Mouse (Mus musculus): ENCODE measurements around the gene Rnh1. TPM values are rescaled to one million over a fixed set of nuclear protein-coding genes. Genes with fewer than 3 reads are reported as not detected.

Rnh1 gene
- 4.4 and 23.6 TPM in 2 replicates for polyA plus RNA-seq (2012; ENCODE audit: low replicate concordance)

DNA sequence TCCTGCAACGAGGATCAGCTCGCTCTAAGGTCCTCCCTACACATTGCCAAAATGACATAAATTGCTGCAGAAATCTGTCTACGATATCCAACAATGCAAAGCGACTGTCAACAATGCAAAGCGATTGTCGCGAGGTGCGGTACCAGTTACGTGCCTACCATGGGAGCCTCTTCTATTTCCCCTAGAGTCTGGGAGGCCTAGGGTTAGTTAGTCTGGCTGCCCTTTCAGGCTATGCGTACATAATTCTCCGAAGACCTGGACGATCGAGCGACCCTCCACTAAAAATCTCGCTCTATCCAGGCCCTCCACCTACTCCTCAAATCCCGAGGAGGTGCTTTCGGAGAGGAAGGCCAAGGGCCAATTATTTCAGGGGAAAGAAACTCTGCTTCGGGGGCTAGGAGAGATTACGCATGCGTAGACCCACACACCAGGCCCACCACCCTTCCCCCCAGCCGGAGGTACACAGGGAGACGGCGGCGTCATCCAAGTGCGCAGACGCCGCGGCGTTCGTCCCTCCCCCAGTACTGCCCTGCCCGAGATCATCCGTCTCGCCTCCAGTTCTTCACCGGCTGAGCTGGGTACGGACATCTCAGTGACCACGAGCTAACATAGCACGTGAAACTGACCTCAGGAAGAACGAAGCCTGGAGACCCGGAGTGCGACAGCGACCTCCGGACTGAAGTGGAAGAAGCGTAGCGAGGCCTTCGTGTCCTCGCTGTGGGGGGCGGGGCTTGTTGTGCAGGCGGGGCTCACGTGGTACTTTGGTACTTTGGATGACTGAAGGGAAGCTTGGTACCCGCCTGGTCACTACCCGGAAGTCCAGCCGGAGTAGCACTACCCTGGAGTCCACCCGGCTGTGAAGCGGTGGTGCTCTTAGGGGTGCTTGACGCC is at the start of gene Rnh1:
TSS of gene Rnh1 (minus strand) at position 742 of the 891 bp plus-strand sequence.

DNA sequence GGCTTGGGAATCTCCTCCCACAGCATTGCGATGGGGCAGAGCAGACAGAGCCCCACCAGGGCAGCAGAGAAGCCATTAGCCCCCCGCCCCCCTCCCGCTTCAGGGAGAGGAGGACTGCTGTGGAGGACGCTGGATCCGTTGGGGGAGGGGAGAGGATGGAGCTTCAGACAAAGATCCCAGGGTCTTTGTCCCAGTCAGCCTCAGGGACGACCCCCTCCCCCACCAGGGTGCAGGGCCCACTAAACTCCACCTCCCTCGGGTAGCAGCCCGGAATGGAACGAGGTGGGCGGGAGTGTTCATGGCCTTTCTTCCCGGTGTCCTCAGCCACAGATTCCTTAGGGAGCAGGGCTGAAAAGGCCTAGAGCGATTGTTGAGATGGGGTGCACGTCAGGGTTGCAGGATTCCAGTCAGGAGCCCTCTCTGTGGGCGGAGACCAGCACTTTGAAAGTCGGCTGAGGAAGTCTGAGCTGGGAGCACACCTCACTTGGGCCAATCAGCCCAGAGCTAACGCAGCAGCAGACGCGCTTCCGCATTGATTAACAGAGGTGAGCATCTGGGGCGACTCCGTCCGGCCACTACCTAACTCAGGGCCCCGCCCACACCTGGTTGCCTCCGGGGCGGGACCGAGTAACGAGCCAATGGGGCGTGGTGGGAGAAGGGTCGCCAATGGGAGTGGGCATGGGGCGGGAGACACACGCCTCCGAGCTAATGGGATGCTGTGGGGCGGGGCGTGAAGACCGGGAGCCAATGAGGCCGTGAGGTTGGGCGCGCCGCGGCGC is 42.6 kb upstream of the Rnh1 start, which contains the start of gene Rassf7:
TSS of gene Rassf7 (plus strand) at position 760 of the 779 bp plus-strand sequence.

DNA sequence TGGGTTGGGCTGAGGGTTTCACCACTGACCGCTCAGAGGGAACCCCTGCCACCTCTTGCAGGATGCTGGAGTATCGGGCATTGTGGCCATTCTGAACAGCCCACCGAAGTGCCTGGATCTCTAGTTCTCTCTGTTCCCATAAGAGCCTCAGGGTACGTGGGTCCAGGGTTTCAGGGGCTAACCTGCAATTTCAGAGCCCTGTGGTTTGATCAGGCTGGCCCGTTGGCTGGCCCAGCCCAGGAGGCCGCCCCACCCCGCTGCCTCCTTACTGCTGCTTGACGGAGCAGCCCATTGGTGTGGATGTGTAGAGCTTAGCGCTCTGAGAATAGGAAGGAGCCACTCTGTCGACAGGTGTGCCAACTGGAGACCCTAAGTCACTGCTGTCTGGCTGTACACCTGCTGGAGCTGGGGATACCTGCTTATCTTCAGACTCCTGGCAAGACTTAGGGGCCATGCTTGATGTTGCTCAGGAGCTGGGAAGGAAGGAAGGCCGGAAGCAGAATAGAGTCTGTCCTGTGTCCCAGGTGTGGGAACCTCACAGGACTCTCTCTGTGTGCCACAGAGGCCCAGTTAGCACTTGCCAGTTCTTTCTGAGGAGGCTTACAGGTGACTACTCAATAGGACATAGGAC is 41.1 kb upstream of the Rnh1 start, which contains the start of gene Lmntd2:
TSS of gene Lmntd2 (minus strand) at position 476 of the 631 bp plus-strand sequence.

DNA sequence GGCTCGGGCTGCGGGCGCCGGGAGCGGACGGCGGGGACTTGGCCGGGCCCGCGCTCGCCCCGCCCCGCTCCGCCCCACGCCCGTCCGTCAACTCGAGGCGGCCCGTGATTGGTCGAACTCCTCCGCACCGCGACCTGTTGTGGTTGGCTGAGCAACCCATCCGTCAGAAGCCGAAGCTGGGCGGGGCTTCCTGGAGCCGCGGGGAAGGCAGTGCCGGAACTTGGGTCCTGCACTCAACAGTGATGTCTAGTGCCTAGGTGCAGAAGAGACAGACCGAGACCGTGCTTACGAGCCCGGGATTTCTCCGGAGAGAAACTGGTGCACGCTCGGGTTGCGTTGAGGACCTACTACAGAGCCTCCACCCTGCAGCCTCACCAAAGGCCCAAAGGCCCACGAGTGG is 21.3 kb upstream of the Rnh1 start, which contains the start of the genes Hras and Lrrc56:
TSS of gene Hras (minus strand) at position 58 of the 400 bp plus-strand sequence.
TSS of gene Lrrc56 (plus strand) at position 210 of the 400 bp plus-strand sequence.

DNA sequence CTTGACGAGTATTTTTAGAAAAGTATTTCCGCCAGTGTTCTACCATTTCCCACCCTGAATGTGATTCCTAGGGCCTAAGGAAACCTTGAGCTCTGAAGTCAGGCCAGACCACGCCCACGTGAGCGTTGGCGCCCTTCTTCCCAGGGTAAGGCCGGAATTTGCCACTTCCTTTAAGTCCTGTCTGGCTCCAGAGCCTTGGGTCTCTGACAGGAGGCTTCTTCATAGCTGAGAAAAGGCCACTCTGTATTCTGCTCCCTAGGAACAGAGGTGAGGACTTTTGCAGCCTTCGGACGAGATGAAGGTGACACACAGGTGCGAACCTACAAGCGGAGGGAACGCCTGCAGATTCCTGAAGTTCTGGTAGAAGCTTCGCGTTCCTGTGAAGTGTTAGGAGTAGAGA is 50.4 kb downstream of the Rnh1 start, which contains the start of gene Ptdss2:
TSS of gene Ptdss2 (plus strand) at position 138 of the 400 bp plus-strand sequence.

DNA sequence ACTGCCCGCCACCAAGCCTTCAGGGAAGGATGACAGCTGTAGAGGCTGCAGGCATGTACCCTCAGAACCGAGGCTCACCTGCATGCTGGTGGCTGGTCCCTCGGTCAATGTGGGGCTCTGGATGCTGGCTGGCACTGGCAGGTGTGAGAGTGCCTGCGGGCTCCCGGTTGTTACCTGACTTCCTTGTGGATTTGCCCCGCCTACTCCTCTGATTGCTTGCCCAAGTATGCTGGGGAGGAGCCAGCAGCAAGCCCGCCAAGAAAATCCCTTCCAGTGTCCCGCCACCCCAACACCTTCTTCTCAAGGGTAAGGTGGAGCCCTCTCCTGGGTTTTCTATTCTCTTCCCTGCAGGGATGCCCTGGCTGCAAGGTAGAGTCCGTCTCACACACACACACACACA is 55.0 kb downstream of the Rnh1 start, which contains the start of gene Ano9:
TSS of gene Ano9 (minus strand) at position 171 of the 400 bp plus-strand sequence.

Other genes starting within 250 kb of the Rnh1 start
- 8.1 and 14.9 TPM in 2 replicates for gene Pgghg, start 231.5 kb downstream of the Rnh1 start, polyA plus RNA-seq (2012; ENCODE audit: low replicate concordance)
- gene Ifitm5, start 222.6 kb downstream of the Rnh1 start, polyA plus RNA-seq (2012; ENCODE audit: low replicate concordance), result 0.58 TPM in 1 of 2 replicates, not detected in the other
- not detected in 2 replicates for gene Gm45717, start 216.9 kb downstream of the Rnh1 start, polyA plus RNA-seq (2012; ENCODE audit: low replicate concordance)
- gene Ifitm2, start 216.9 kb downstream of the Rnh1 start, polyA plus RNA-seq (2012; ENCODE audit: low replicate concordance), result 14.4 and 81.4 TPM in 2 replicates
- gene Ifitm1, start 205.6 kb downstream of the Rnh1 start, polyA plus RNA-seq (2012; ENCODE audit: low replicate concordance), result 1.1 and 10.3 TPM in 2 replicates
- gene Ifitm3, start 162.1 kb downstream of the Rnh1 start, polyA plus RNA-seq (2012; ENCODE audit: low replicate concordance), result 12.1 and 15.1 TPM in 2 replicates
- gene Ifitm6, start 154.9 kb downstream of the Rnh1 start, polyA plus RNA-seq (2012; ENCODE audit: low replicate concordance), result 0.77 TPM in 1 of 2 replicates, not detected in the other
- gene Gm17387, start 143.7 kb downstream of the Rnh1 start, polyA plus RNA-seq (2012; ENCODE audit: low replicate concordance), result not detected in 2 replicates
- 2.6 and 3.4 TPM in 2 replicates for gene B4galnt4, start 111.8 kb downstream of the Rnh1 start, polyA plus RNA-seq (2012; ENCODE audit: low replicate concordance)
- 5.0 and 6.6 TPM in 2 replicates for gene Pkp3, start 94.6 kb downstream of the Rnh1 start, polyA plus RNA-seq (2012; ENCODE audit: low replicate concordance)
- gene Sigirr, start 72.3 kb downstream of the Rnh1 start, polyA plus RNA-seq (2012; ENCODE audit: low replicate concordance), result 10.6 and 20.3 TPM in 2 replicates
- 0.30 TPM in 1 of 2 replicates, not detected in the other for gene Ano9, start 55.1 kb downstream of the Rnh1 start, polyA plus RNA-seq (2012; ENCODE audit: low replicate concordance)
- 172 and 234 TPM in 2 replicates for gene Ptdss2, start 50.5 kb downstream of the Rnh1 start, polyA plus RNA-seq (2012; ENCODE audit: low replicate concordance)
- 58.5 and 63.6 TPM in 2 replicates for gene Hras, start 21.1 kb upstream of the Rnh1 start, polyA plus RNA-seq (2012; ENCODE audit: low replicate concordance)
- 9.6 and 9.7 TPM in 2 replicates for gene Lrrc56, start 21.3 kb upstream of the Rnh1 start, polyA plus RNA-seq (2012; ENCODE audit: low replicate concordance)
- 0.97 and 1.5 TPM in 2 replicates for gene Lmntd2, start 41.2 kb upstream of the Rnh1 start, polyA plus RNA-seq (2012; ENCODE audit: low replicate concordance)
- 8.4 and 16.5 TPM in 2 replicates for gene Rassf7, start 43.0 kb upstream of the Rnh1 start, polyA plus RNA-seq (2012; ENCODE audit: low replicate concordance)
- 105 and 162 TPM in 2 replicates for gene Phrf1, start 55.9 kb upstream of the Rnh1 start, polyA plus RNA-seq (2012; ENCODE audit: low replicate concordance)
- gene Irf7, start 93.6 kb upstream of the Rnh1 start, polyA plus RNA-seq (2012; ENCODE audit: low replicate concordance), result 194 and 421 TPM in 2 replicates
- gene Cdhr5, start 103.9 kb upstream of the Rnh1 start, polyA plus RNA-seq (2012; ENCODE audit: low replicate concordance), result 0.24 TPM in 1 of 2 replicates, not detected in the other
- gene Sct, start 106.3 kb upstream of the Rnh1 start, polyA plus RNA-seq (2012; ENCODE audit: low replicate concordance), result not detected in 2 replicates
- 0.06 TPM in 1 of 2 replicates, not detected in the other for gene Drd4, start 119.1 kb upstream of the Rnh1 start, polyA plus RNA-seq (2012; ENCODE audit: low replicate concordance)
- gene Deaf1, start 154.8 kb upstream of the Rnh1 start, polyA plus RNA-seq (2012; ENCODE audit: low replicate concordance), result 29.1 and 106 TPM in 2 replicates
- 17.9 and 21.6 TPM in 2 replicates for gene Tmem80, start 154.9 kb upstream of the Rnh1 start, polyA plus RNA-seq (2012; ENCODE audit: low replicate concordance)
- gene Eps8l2, start 166.0 kb upstream of the Rnh1 start, polyA plus RNA-seq (2012; ENCODE audit: low replicate concordance), result 0.36 TPM in 1 of 2 replicates, not detected in the other
- 29.0 and 438 TPM in 2 replicates for gene Taldo1, start 219.3 kb upstream of the Rnh1 start, polyA plus RNA-seq (2012; ENCODE audit: low replicate concordance)
- 2.8 and 7.8 TPM in 2 replicates for gene Gatd1, start 241.3 kb upstream of the Rnh1 start, polyA plus RNA-seq (2012; ENCODE audit: low replicate concordance)

Data from leukemia stem cell, adult 10-12 weeks (primary cell).